Mouse (Mus musculus) splenic B cell, adult 2 months (primary cell): ENCODE data around the gene Srsf4.

Experiments used
- DNase-seq: peaks from one replicate; pipeline ENCODE4 v3.0.0-alpha.2; 2011; ENCODE audit warnings: low read depth, low spot score
- H3K27me3 ChIP-seq: 2 replicates; pipeline ENCODE4 v1.6.1; 2012; ENCODE audit warnings: mild to moderate bottlenecking, low read length, moderate library complexity, mixed read lengths; ENCODE audit not compliant: control insufficient read depth, poor library complexity, insufficient read depth, severe bottlenecking
- H3K36me3 ChIP-seq: 2 replicates; pipeline ENCODE4 v1.6.1; 2012; ENCODE audit warnings: mild to moderate bottlenecking, low read length, moderate library complexity, mixed read lengths; ENCODE audit not compliant: control insufficient read depth, poor library complexity, insufficient read depth, severe bottlenecking

Srsf4 gene

GRCm38 (mm10) chr4:131915821-131916328, 42.5 kb downstream of the Srsf4 start:
- H3K27me3 ChIP-seq, result no peaks in the 10 kb centered on the region
- no peak for DNase-seq
- H3K36me3 ChIP-seq, result no peaks in the 10 kb centered on the region

GRCm38 (mm10) chr4:131916425-131916824, 43.0 kb downstream of the Srsf4 start:
- Histone ChIP-seq H3K36me3 (no peaks in the 10 kb centered on the region), H3K27me3 (no peaks in the 10 kb centered on the region)
- DNase-seq, result peak; percentile 77

DNA sequence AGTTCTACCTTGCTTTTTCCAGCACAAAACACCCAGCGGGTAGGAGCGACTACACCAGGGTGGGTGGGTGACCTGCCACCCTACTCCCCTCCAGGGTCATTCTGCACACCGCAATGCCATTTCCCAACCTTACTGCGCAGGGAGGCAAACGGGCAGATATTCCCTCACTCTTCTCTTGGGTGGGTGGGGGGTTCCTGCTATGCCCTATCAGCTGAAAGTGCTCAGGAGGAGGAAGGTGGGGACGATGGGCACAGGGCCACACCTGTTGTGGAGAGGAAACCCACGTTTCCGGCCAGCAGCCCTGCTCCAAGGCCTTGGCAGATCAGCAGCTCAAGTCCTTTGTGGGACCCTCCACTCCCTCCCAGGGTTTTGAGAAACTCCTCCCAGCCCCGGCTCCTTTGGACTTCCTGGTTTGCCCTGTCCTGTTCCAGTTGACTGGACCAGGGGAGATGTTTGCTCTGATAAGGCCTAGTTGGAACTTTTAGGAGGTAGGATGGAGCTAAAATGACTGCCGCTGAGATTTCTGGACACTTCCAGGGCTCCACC, 43.7 kb downstream of the Srsf4 start:
- DNase-seq, result no peak
- H3K36me3 ChIP-seq, result no peaks in the 10 kb centered on the region
- H3K27me3 ChIP-seq, result no peaks in the 10 kb centered on the region

DNA sequence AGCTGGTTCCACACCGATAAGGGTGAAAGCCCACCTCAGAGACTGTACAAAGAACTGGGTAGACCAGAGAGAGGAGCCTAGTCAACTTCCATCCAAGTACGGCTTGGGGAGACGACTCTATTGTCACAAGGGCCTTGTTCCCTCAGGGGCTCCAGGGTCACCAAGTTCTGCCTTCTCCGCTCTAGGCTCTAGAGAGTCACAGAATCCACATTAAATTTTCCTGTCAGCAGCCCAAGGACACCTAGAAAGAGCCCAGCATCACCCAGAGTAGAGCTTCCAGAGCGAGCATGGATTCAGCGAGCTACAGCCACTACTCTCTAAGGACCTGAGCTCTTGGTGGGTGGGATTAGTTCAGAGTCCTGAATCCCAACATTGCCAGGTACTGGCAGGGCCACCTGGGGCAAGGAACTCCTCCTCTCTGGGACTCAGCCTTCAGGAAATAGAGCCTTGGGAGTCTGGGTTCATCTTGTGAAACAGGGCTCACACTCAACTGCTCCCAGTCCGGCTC, 44.7 kb downstream of the Srsf4 start:
- no peaks in the 10 kb centered on the region for H3K36me3 ChIP-seq
- H3K27me3 ChIP-seq, result no peaks in the 10 kb centered on the region
- no peak for DNase-seq

DNA sequence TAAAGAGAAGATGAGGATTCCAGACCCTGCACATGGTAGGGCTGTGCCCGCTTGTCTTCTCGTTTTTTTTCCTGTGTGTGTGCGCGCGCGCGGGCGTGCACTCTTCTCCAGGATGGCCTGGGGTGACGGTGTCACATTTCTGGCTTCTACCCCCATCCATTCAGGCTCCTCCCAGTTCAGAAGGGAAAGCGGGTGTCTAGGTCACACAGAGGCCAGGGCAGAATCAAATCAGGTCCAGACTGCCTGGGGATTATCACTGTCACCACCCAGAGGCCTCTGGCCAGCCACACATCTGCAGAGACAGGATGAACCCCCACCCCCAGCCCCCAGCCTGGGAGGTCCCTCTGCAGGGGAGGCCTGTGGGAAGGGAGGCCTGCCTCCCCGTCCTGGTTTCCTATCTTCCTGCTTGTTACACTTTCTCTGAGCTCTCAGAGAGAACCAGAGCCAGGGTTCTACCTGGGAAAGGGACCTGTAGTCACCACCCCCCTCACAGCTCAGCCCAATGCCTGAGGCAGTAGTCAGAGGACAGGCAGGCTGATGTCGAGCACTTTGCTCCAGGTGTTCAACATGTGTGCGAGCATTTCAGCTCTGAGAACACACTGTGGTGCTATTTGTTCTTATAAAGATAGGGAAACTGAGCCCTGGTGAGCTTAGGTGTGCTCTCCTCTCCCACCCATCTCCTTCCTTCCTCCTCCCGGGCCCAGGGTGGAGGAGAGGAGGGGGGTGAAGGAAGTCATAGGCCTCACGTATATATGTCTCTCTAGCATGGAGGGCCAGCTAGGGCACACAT, 45.5 kb downstream of the Srsf4 start:
- H3K36me3 ChIP-seq, result no peaks in the 10 kb centered on the region
- DNase-seq, result no peak
- no peaks in the 10 kb centered on the region for H3K27me3 ChIP-seq

DNA sequence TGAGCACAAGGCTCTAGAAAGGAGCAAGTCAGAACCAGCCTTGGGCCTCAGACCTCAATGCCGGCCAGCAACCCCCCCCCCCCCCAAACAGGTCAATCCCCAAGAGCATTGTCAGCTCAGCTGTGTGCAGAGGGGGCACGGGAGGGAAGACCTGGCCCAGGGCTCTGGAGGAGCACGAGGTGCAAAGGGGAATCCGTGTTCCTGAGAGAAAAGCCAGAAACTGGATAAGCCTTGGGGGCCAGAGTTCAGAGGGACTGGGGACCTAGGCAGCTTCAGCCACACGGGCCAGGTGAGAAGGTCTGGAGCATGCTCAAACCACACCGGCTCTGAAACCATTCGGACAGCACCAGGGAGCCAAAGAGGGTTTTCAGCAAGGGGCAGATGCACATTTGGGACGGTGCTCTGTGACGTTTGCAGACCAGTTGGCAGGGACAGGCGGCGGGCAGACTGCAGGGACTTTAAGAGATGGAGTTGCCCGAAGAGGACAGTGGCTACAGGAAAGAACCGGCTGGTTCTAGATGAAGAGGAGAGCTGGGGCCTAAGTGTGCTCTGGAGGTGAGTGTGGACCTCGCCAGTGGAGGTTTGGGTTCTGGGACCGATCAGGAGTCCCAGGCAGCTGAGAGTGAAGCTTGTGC, 46.2 kb downstream of the Srsf4 start:
- no peak for DNase-seq
- Histone ChIP-seq H3K27me3 (no peaks in the 10 kb centered on the region), H3K36me3 (no peaks in the 10 kb centered on the region; the same call in 1 of the 2 replicates)

DNA sequence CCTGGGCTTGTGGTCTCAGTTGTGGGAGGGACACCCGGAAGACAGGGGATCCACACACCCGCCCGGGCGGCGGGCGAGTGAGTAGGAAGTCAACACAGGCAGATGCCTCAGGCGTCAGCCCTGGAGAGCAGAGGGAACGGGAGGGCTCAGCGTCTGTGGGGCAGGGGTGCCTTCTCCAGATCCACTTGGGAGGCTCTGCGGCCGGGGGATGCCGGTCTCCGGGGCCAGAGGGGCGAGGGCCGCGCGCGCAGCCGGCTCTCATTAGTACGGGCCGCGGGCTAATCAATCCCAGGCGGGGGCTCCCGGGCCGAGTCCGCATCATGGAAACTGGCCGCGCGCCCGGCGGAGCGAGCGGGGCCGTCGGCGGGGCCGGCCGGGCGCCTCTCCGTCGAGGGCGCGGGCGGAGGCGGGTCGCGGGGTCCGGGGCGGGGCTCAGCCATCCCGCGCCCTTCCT, 46.8 kb downstream of the Srsf4 start:
- H3K36me3 ChIP-seq, result peaks cover 2% of the 10 kb centered on the region; the same call in 1 of the 2 replicates
- DNase-seq, result no peak
- H3K27me3 ChIP-seq, result no peaks in the 10 kb centered on the region

DNA sequence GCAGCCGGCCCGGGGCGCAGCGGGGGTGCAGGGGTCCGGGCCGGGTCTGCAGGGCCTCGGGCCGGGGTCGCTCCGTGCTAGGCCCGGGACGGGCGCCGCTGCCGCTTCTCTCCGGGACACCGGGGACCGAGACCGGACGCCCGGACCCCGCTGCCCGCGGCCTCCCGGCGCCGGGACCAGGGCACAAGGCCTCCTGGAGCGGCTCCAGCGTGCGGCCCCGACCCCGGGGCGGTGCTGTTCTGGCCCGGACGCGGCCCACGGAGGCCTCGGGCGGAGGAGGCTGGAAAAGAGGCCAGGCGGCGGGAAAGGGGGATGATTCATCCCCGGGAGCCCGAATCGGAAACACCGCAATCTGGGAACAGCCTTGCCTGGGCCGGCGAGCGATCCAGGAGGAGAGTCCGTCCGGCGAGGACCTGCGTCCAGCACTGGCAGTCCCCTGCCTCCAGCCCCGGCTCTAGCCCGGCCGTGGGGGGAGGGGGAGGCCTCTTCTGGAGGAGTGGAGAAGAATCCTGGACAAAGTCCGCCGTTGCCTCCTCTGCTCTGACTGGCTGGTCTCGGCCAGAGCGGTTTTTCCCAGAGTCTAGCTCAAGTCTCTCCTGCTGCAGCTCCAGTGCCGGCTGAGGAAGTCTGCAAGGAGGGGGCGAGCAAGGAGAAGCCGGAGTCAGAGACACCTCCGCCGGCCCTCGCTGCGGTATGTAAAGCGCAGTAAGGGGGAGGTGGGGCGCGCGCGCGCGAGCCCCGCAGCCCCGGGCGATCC, 47.4 kb downstream of the Srsf4 start:
- Histone ChIP-seq H3K36me3 (peaks cover 4% of the 10 kb centered on the region), H3K27me3 (no peaks in the 10 kb centered on the region)
- no peak for DNase-seq

GRCm38 (mm10) chr4:131921461-131922346, 48.3 kb downstream of the Srsf4 start, which contains the start of gene Tmem200b:
Gene Tmem200b, plus strand, starts transcription at chr4:131921771.
- Histone ChIP-seq H3K27me3 (no peaks in the 10 kb centered on the region), H3K36me3 (peaks cover 4% of the 10 kb centered on the region)
- DNase-seq, result no peak

DNA sequence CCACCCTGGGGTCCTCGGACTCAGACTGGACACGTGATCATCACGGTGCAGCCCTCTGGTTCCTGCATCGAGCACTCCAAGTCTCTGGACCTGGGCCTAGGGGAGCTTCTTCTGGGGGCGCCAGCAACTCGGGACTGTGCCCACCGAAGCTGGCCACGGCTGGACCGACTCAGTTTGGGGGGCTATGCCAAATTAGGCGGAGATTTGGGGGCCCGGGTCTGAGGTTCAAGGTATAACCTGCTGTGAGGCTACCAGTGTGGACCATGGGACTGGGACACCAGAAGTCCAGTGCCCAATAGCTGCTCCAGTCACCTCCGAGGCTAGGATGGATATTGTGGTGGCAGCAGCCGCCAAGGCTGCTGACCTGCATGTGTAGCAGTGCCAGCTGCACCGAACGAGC, 49.0 kb downstream of the Srsf4 start:
- Histone ChIP-seq H3K36me3 (peaks cover 4% of the 10 kb centered on the region), H3K27me3 (no peaks in the 10 kb centered on the region)
- DNase-seq, result no peak

- DNase-seq, result no peak
- H3K36me3 ChIP-seq, result peaks cover 4% of the 10 kb centered on the region
- H3K27me3 ChIP-seq, result no peaks in the 10 kb centered on the region
Measured at GRCm38 (mm10) chr4:131924096-131924810, 50.8 kb downstream of the Srsf4 start.

DNA sequence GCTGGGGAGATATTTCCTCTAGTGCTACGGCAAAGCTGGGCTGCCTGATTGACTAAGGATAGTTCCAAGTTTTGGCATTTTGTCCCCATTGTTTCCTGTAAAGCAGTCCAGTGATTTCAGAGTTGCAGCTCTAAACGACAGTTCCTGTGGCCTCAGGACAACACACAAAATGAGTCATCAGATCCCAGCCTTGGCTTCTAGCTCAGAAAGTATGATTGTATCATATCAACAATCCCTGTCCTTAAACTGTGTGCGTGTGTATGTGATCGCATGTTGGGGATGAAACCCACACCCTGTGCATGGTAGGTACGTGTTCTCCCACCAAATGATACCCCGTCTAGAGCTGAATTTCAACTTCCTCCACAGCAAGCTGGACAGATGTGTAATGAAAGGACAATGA, 55.7 kb downstream of the Srsf4 start:
- DNase-seq, result no peak
- peaks cover 4% of the 10 kb centered on the region for H3K36me3 ChIP-seq
- H3K27me3 ChIP-seq, result no peaks in the 10 kb centered on the region

- no peaks in the 10 kb centered on the region for H3K27me3 ChIP-seq
- DNase-seq, result no peak
Measured at GRCm38 (mm10) chr4:131939459-131939858, 66.0 kb downstream of the Srsf4 start.

More at GRCm38 (mm10) chr4:131939459-131939858, 66.0 kb downstream of the Srsf4 start:
- 0 out of 2 replicates have a peak, but pooled peaks cover 7% of the 10 kb centered on the region for H3K36me3 ChIP-seq
